ENCODE assay signal across 8 mouse cellular contexts in genomic region chr9:58822431-58823091, GRCm38 (mm10). TPM values are rescaled to one million over a fixed set of nuclear protein-coding genes. Genes with fewer than 3 reads are reported as not detected.
A peak's percentile ranks its signal among the peaks of the same experiment; 100 is the strongest.
DNase-seq lines count a peak whose midpoint lies in the region; ATAC-seq lines count a peak whose summit lies in the region.

No protein-coding gene starts in this region.

- H3K9ac ChIP-seq in forebrain, embryonic 14.5 days (ENCODE audit: low read length) = peak overlapping the region; percentile 87
- peak overlapping the region; percentile 80 for H3K9ac ChIP-seq in hindbrain, embryonic 12.5 days

- peak overlapping the region; percentile 97 for H3K4me2 ChIP-seq in forebrain, embryonic 14.5 days (ENCODE audit: low read length)
- peak overlapping the region; percentile 82 for H3K4me2 ChIP-seq in hindbrain, embryonic 12.5 days (replicated peaks)

- under 1% methylated on average over 61 of the region's 62 CpGs for whole genome bisulfite sequencing in forebrain, embryonic 14.5 days
- under 1% methylated on average over 59 of the region's 62 CpGs for WGBS in hindbrain, embryonic 12.5 days

- H3K4me3 ChIP-seq in forebrain, embryonic 14.5 days (ENCODE audit: low read depth, low read length) = peak overlapping the region; percentile 80
- peak overlapping the region; percentile 79 for H3K4me3 ChIP-seq in hindbrain, embryonic 12.5 days

- DNase-seq in ES-CJ7 (ENCODE audit: low read depth, low spot score) = peak; percentile 90
- peak; percentile 77 for DNase-seq in brain, embryonic 18.5 days (ENCODE audit: low read depth, low spot score)
- peak; percentile 91 for DNase-seq in forebrain, embryonic 14.5 days (ENCODE audit: low spot score)
- DNase-seq in layer of hippocampus, postnatal 14 days (ENCODE audit: low spot score in 2 of 2) = peak; percentile 54 to 63
- DNase-seq in lung, postnatal 10 days = peak; percentile 47
- peak; percentile 70 for DNase-seq in right cerebral cortex, postnatal 14 days

- H3K36me3 ChIP-seq in forebrain, embryonic 14.5 days (ENCODE audit: control insufficient read depth, insufficient read depth, low read length) = no peaks in the 10 kb centered on the region
- H3K36me3 ChIP-seq in hindbrain, embryonic 12.5 days = no peaks in the 10 kb centered on the region

- peak overlapping the region; percentile 93 for H3K27ac ChIP-seq in forebrain, embryonic 14.5 days (ENCODE audit: low read depth, low read length)
- H3K27ac ChIP-seq in hindbrain, embryonic 12.5 days = peak overlapping the region; percentile 96

- H3K27me3 ChIP-seq in forebrain, embryonic 14.5 days (replicated peaks; ENCODE audit: control insufficient read depth, insufficient read depth, low read length) = peaks cover 18% of the 10 kb centered on the region; the same call in 1 of the 2 replicates
- H3K27me3 ChIP-seq in hindbrain, embryonic 12.5 days = peaks cover 63% of the 10 kb centered on the region

- peak; percentile 90 for ATAC-seq in forebrain, embryonic 14.5 days
- ATAC-seq in hindbrain, embryonic 12.5 days (ENCODE audit: low FRiP score) = peak; percentile 92
- no peak for ATAC-seq in CD4-positive, CD25-positive, alpha-beta regulatory T cell, adult 4 months

- H3K4me1 ChIP-seq in forebrain, embryonic 14.5 days (ENCODE audit: control insufficient read depth, insufficient read depth, low read length) = peaks cover 10% of the 10 kb centered on the region; the same call in 1 of the 2 replicates
- H3K4me1 ChIP-seq in hindbrain, embryonic 12.5 days = peaks cover 30% of the 10 kb centered on the region

- H3K9me3 ChIP-seq in forebrain, embryonic 14.5 days (replicated peaks; ENCODE audit: control insufficient read depth, low read length) = no peaks in the 10 kb centered on the region
- H3K9me3 ChIP-seq in hindbrain, embryonic 12.5 days (replicated peaks) = no peaks in the 10 kb centered on the region

RNA-seq across cellular contexts. Expression of gene Hcn4, which starts 0.7 kb away (rescaled TPM):
- 2.6 and 3.0 TPM in 2 replicates for polyA plus RNA-seq in forebrain, embryonic 14.5 days (2014; fragmentation: Nextera tagmentation; extraction: Ambion mirVana)
- 1.8 and 2.7 TPM in 2 replicates for polyA plus RNA-seq in hindbrain, embryonic 12.5 days (2016; fragmentation: Nextera tagmentation; extraction: Ambion mirVana)
- 1 to 10 TPM; 4.3 to 6.0 TPM for total RNA-seq in layer of hippocampus, postnatal 14 days (2021)
- not detected for polyA plus RNA-seq in CD4-positive, CD25-positive, alpha-beta regulatory T cell, adult 4 months (2017; shearing (Covaris generic))
